Mouse (Mus musculus): Measurements from ENCODE around the gene Kdm2a.

- TF ChIP-seq POLR2A (IDR thresholded peaks at IDR 0.05; ENCODE audit: extremely low read depth, insufficient read depth, low read length) (no peak), CTCF (IDR thresholded peaks at IDR 0.05; ENCODE audit: extremely low read depth, insufficient read depth, low read length) (no peak)
These were observed 38.2 kb upstream of the Kdm2a start for GRCm38 (mm10) chr19:4436254-4436653.

Measured in cortical plate, adult 2 months (tissue).